Mouse (Mus musculus): ENCODE data around the gene Creb5.

GRCm38 (mm10) chr6:53576841-53577240, 289.8 kb downstream of the Creb5 start:
- no peak for TF ChIP-seq CTCF (IDR thresholded peaks at IDR 0.05; ENCODE audit: low read depth, low read length)
- TF ChIP-seq POLR2A (IDR thresholded peaks at IDR 0.05; ENCODE audit: insufficient read depth, low read length): no peak
- TF ChIP-seq EP300 (IDR thresholded peaks at IDR 0.05; ENCODE audit: insufficient read depth, low read depth, low read length): no peak

Measured in ES-Bruce4 (cell line).